Mouse (Mus musculus): ENCODE results near the gene Depdc5.

DNA sequence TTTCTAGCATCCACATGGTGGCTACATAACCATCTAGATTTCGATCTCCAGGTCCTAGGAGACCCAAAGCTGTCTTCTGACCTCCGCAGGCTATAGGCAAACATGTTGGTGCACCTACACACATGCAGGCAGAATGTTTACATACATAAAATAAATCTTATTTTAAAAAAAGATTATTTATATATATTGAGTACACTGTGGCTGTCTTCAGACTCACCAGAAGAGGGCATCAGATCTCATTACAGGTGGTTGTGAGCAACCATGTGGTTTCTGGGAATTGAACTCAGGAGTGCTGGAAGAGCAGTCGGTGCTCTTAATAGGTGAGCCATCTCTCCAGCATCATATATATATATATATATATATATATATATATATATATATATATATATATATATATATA is 50.6 kb downstream of the Depdc5 start:
- TF ChIP-seq MAFK (IDR thresholded peaks at IDR 0.05; ENCODE audit: insufficient read depth, low read depth, low read length) (no peak), ZC3H11A (IDR thresholded peaks at IDR 0.05; ENCODE audit: borderline replicate concordance, low read depth, low read length) (no peak)

Measured in ES-E14 (cell line).